Mouse (Mus musculus) liver, embryonic 16.5 days (tissue): ENCODE results near the gene Rdh16. TPM values are rescaled to one million over a fixed set of nuclear protein-coding genes. Genes with fewer than 3 reads are reported as not detected.
"Not testable (repeated sequence)": the region's sequence is repeated elsewhere in the genome, so short reads cannot be mapped to it uniquely, and the experiment has no call there.

Experiments used
- ATAC-seq: fragments of 200-750 bp; cut with Nextera tagmentation; 2 replicates; pipeline ENCODE4 v1.8.0; 2017; ENCODE audit warnings: low read depth, mild to moderate bottlenecking, moderate number of reproducible peaks, moderate library complexity
- H3K27ac ChIP-seq: fragments of 300-500 bp; sonication (generic); 2 replicates; pipeline ENCODE4 v1.5.1; 2014; ENCODE audit warnings: mild to moderate bottlenecking, low read length
- H3K27me3 ChIP-seq: fragments of 300-500 bp; sonication (generic); 2 replicates; pipeline ENCODE4 v1.6.1; 2014; ENCODE audit warnings: low read depth, low read length, mixed read lengths; ENCODE audit not compliant: control insufficient read depth, insufficient read depth
- H3K36me3 ChIP-seq: fragments of 300-500 bp; sonication (generic); 2 replicates; pipeline ENCODE4 v1.6.1; 2014; ENCODE audit warnings: mild to moderate bottlenecking; ENCODE audit not compliant: control insufficient read depth, insufficient read depth
- H3K4me1 ChIP-seq: fragments of 300-500 bp; sonication (generic); 2 replicates; pipeline ENCODE4 v1.6.1; 2014; ENCODE audit warnings: low read depth, low read length, mixed read lengths; ENCODE audit not compliant: control insufficient read depth
- H3K4me2 ChIP-seq: fragments of 300-500 bp; sonication (generic); 2 replicates; pipeline ENCODE4 v1.6.1; 2014; ENCODE audit warnings: low read depth, low read length, mixed read lengths
- H3K4me3 ChIP-seq: fragments of 300-500 bp; sonication (generic); 2 replicates; pipeline ENCODE4 v1.5.1; 2014; ENCODE audit warnings: low read depth, mild to moderate bottlenecking, low read length
- H3K9ac ChIP-seq: fragments of 300-500 bp; sonication (generic); 2 replicates; pipeline ENCODE4 v1.6.1; 2014; ENCODE audit warnings: low read depth, low read length
- H3K9me3 ChIP-seq: fragments of 300-500 bp; sonication (generic); replicated peaks from 2 replicates; pipeline ENCODE4 v1.6.1; 2016; ENCODE audit warnings: low read length; ENCODE audit not compliant: control insufficient read depth
- WGBS: fragments of 180-500 bp; shearing (Covaris S2); extraction: QIAGEN DNeasy Blood & Tissue Kit; methylation state at CpG from one replicate; pipeline ENCODE4 v1.1.7; 2014; ENCODE audit not compliant: insufficient replicate concordance; 5-methylcytosine and 5-hydroxymethylcytosine counted together
- polyA plus RNA-seq: library from polyadenylated mRNA; unstranded; fragments of >200 nt; fragmentation: Nextera tagmentation; extraction: Ambion mirVana; gene quantifications from 2 replicates; pipeline ENCODE4 v1.2.1, GENCODE M21; 2015

Rdh16 gene
- 0.04 and 0.05 TPM in 2 replicates for polyA plus RNA-seq

- no peak within 1 kb of the TSS for H3K27ac ChIP-seq
- H3K27me3 ChIP-seq, result no peaks in the 10 kb centered on the region
- no peak for ATAC-seq
- H3K9me3 ChIP-seq, result no peaks in the 10 kb centered on the region
- WGBS, result 63% methylated on average over 6 of the region's 6 CpGs
- no peak within 1 kb of the TSS for H3K4me2 ChIP-seq
- H3K4me1 ChIP-seq, result no peaks in the 10 kb centered on the region
- H3K9ac ChIP-seq, result no peak within 1 kb of the TSS
- no peak within 1 kb of the TSS for H3K4me3 ChIP-seq
- H3K36me3 ChIP-seq, result no peaks in the 10 kb centered on the region
Observed at GRCm38 (mm10) chr10:127800891-127801290, at the start of gene Rdh16. Rdh16 (plus strand) TSS chr10:127801152.

GRCm38 (mm10) chr10:127751548-127751947, 49.4 kb upstream of the Rdh16 start, which contains the start of gene Gpr182:
Gpr182 (minus strand) TSS chr10:127751732.
- no peak within 1 kb of the TSS for H3K9ac ChIP-seq
- peak within 1 kb of the TSS; percentile 19 for H3K4me3 ChIP-seq
- H3K36me3 ChIP-seq, result peaks cover 2% of the 10 kb centered on the region; the same call in 1 of the 2 replicates
- no peaks in the 10 kb centered on the region for H3K27me3 ChIP-seq
- H3K4me2 ChIP-seq, result 0 out of 2 replicates have a peak within 1 kb of the TSS, but pooled peaks have one; percentile 5
- peak within 1 kb of the TSS; percentile 3 for H3K27ac ChIP-seq
- peaks cover 15% of the 10 kb centered on the region for H3K4me1 ChIP-seq
- no peaks in the 10 kb centered on the region for H3K9me3 ChIP-seq
- 0 out of 2 replicates have a peak, but pooled peaks have one; percentile 14 for ATAC-seq
- 32% methylated on average over 8 of the region's 8 CpGs for WGBS

- Histone ChIP-seq H3K9me3 (no peaks in the 10 kb centered on the region), H3K36me3 (no peaks in the 10 kb centered on the region), H3K9ac (no peak overlapping the region), H3K4me2 (no peak overlapping the region), H3K4me3 (no peak overlapping the region), H3K4me1 (peaks cover 12% of the 10 kb centered on the region), H3K27ac (peak overlapping the region; percentile 31), H3K27me3 (no peaks in the 10 kb centered on the region)
- 52% methylated on average over 6 of the region's 6 CpGs for WGBS
- ATAC-seq, result no peak
Observed at GRCm38 (mm10) chr10:127754566-127755166, 46.3 kb upstream of the Rdh16 start.

- H3K4me1 ChIP-seq, result peaks cover 12% of the 10 kb centered on the region
- H3K9ac ChIP-seq, result no peak overlapping the region
- no peak for ATAC-seq
- no peaks in the 10 kb centered on the region for H3K36me3 ChIP-seq
- no peaks in the 10 kb centered on the region for H3K27me3 ChIP-seq
- 38% methylated on average over 3 of the region's 3 CpGs for WGBS
- no peak overlapping the region for H3K4me2 ChIP-seq
- peak overlapping the region; percentile 31 for H3K27ac ChIP-seq
- no peaks in the 10 kb centered on the region for H3K9me3 ChIP-seq
- no peak overlapping the region for H3K4me3 ChIP-seq
Observed at GRCm38 (mm10) chr10:127755246-127755645, 45.7 kb upstream of the Rdh16 start.

GRCm38 (mm10) chr10:127755770-127756468, 45.0 kb upstream of the Rdh16 start:
- peak; percentile 28 for ATAC-seq
- H3K4me3 ChIP-seq, result 0 out of 2 replicates have a peak overlapping the region, but pooled peaks have one; percentile 7

GRCm38 (mm10) chr10:127759181-127760110, 41.5 kb upstream of the Rdh16 start, which contains the start of the genes Rdh1 and Rdh16f1:
Rdh1 (plus strand) TSS chr10:127759721.
Rdh16f1 (plus strand) TSS chr10:127759787.
- Histone ChIP-seq H3K4me1 (peaks cover 12% of the 10 kb centered on the region), H3K9me3 (no peaks in the 10 kb centered on the region), H3K9ac (no peak within 1 kb of the TSS), H3K27ac (peak within 1 kb of the TSS; percentile 59), H3K4me2 (no peak within 1 kb of the TSS), H3K27me3 (no peaks in the 10 kb centered on the region), H3K4me3 (no peak within 1 kb of the TSS), H3K36me3 (no peaks in the 10 kb centered on the region)
- WGBS, result 50% methylated on average over 9 of the region's 9 CpGs
- 0 out of 2 replicates have a peak, but pooled peaks have one; percentile 20 for ATAC-seq

More at GRCm38 (mm10) chr10:127755770-127756468, 45.0 kb upstream of the Rdh16 start:
- H3K9ac ChIP-seq, result no peak overlapping the region
- H3K36me3 ChIP-seq, result no peaks in the 10 kb centered on the region
- H3K4me1 ChIP-seq, result peaks cover 12% of the 10 kb centered on the region
- H3K27ac ChIP-seq, result no peak overlapping the region
- H3K9me3 ChIP-seq, result no peaks in the 10 kb centered on the region
- WGBS, result 23% methylated on average over 18 of the region's 18 CpGs
- H3K27me3 ChIP-seq, result no peaks in the 10 kb centered on the region
- peak overlapping the region; percentile 36 for H3K4me2 ChIP-seq

- H3K4me3 ChIP-seq, H3K9me3 ChIP-seq, H3K27ac ChIP-seq, H3K4me2 ChIP-seq, H3K9ac ChIP-seq, H3K36me3 ChIP-seq, H3K4me1 ChIP-seq, ATAC-seq, H3K27me3 ChIP-seq: not testable (repeated sequence)
- WGBS, result 57% methylated on average over 10 of the region's 10 CpGs
Observed at GRCm38 (mm10) chr10:127762926-127763325, 38.0 kb upstream of the Rdh16 start.

- Histone ChIP-seq H3K4me2 (no peak overlapping the region), H3K9ac (no peak overlapping the region), H3K9me3 (no peaks in the 10 kb centered on the region), H3K4me3 (no peak overlapping the region), H3K27ac (peak overlapping the region; percentile 69; the same call in 1 of the 2 replicates), H3K36me3 (no peaks in the 10 kb centered on the region), H3K4me1 (no peaks in the 10 kb centered on the region; the same call in 1 of the 2 replicates), H3K27me3 (no peaks in the 10 kb centered on the region)
- ATAC-seq, result peak; percentile 81
- WGBS, result 52% methylated on average over 12 of the region's 12 CpGs
Observed at GRCm38 (mm10) chr10:127763914-127764680, 36.9 kb upstream of the Rdh16 start.
